Mouse (Mus musculus): ENCODE measurements around the gene Alg3. TPM values are rescaled to one million over a fixed set of nuclear protein-coding genes. Genes with fewer than 3 reads are reported as not detected.

Alg3 gene
- total and polyA plus RNA-seq, 3 experiments = 17.2 to 81.1 (median 22.7) TPM

DNA sequence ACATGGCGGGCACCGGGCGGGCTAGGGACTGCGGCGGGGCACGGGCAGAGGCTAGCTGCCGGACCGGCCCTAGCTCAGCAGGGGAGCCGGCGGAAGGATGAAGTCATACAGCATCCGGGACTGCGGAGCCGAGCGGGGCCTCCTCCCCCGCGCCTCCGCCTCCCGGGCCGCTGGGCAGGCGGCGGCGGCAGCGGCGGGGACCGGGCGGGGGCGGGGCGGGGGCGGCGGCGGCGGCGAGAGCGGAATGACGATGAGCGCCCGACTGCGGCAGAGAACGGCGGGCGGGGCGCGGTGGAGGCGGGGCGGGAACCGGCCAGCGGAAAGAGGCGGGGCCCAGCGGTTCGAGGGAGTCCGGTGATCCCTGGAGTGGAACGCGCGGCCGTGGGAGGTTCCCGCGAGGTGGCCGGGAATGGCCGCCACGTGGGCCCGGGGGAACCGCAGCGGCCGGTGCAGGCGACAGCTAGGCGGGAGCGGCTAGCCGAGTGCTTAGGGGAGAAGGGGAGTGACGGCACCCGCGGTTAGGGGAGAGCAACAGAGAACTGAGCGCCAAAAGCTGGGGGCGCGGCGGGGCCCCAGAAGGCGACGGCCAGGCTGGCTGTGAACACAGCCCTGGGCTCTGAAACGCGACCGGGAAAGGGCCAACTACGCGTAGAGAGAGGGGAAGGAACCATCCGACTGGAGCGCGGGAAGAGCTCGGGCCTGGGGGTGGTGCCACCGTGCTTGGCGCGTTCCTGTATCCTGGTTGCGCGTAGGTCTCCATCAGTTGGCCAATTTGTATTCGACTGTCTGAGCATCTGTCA lies 9.9 kb upstream of the Alg3 start, which contains the start of gene Camk2n2 (continued):
- no peak for TF ChIP-seq RAD21 (IDR thresholded peaks at IDR 0.05; ENCODE audit: low read depth, low read length)
- TF ChIP-seq ZNF384 (IDR thresholded peaks at IDR 0.05; ENCODE audit: low read depth, low read length) = no peak
- TF ChIP-seq SMC3 (IDR thresholded peaks at IDR 0.05; ENCODE audit: low read depth, low read length) = no peak
- TF ChIP-seq TBP (conservative IDR thresholded peaks at IDR 0.05; ENCODE audit: low read depth, low read length) = no peak
- TF ChIP-seq ELF1 (IDR thresholded peaks at IDR 0.05; ENCODE audit: low read depth, low read length) = no peak
- no peak for TF ChIP-seq USF2 (conservative IDR thresholded peaks at IDR 0.05; ENCODE audit: low read depth, low read length)
- TF ChIP-seq POLR2A (IDR thresholded peaks at IDR 0.05; ENCODE audit: low read depth, low read length) = peak; percentile 57
- no peak; the same call in 1 of the 2 replicates for TF ChIP-seq POLR2AphosphoS2 (IDR thresholded peaks at IDR 0.05; ENCODE audit: low read depth, low read length)

DNA sequence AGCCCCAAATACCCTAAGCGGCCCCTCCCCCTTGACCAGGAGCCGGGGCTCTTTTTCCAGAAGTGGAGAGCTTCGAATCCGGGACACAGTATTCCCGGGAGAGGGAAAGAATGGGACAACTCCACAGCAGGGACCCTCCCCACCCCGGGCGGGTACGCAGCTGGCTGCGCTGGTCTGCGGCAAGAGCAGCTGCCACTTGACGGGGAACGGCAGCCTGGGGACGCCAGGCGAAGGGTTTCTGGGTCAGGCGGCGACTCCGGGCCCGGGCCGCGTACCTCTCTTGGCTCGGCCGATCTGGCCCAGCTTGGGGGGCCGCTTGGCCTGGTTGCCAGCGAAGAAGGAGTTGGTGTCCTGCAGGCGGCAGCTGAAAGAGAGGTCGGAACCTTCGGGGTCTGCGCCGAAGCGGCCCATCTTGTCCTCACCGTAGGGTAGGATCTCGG lies 9.2 kb upstream of the Alg3 start:
- Histone ChIP-seq H3K36me3 (replicated peaks in 1 of 2; ENCODE audit: control insufficient read depth in 1 of 2, insufficient read depth in 1 of 2, low read length in 1 of 2) (peaks cover 2 to 48% of the 10 kb centered on the region in 2 experiments), H3K4me1 (ENCODE audit: control insufficient read depth in 1 of 2, insufficient read depth in 2 of 2) (peaks cover 4 to 27% of the 10 kb centered on the region in 2 experiments; a peak in 3 of 4 replicates), H3K4me2 (ENCODE audit: insufficient read depth, low read depth, poor library complexity, severe bottlenecking) (peak overlapping the region; percentile 72), H3K79me2 (replicated peaks; ENCODE audit: control insufficient read depth, extremely low read depth, insufficient read depth, poor library complexity, severe bottlenecking) (no peaks in the 10 kb centered on the region), H3K4me3 (replicated peaks in 1 of 3; ENCODE audit: low read depth in 2 of 3, low read length in 2 of 3, poor library complexity in 1 of 3) (peak overlapping the region; percentile 48 to 80 (median 62)), H3K27me3 (replicated peaks) (no peaks in the 10 kb centered on the region), H3K9me3 (replicated peaks; ENCODE audit: low read length) (peaks cover 17% of the 10 kb centered on the region), H3K27ac (ENCODE audit: insufficient read depth, low read depth) (peak overlapping the region; percentile 18), H3K9ac (ENCODE audit: insufficient read depth, low read depth) (peak overlapping the region; percentile 72; the same call in 1 of the 2 replicates)
- no peak for DNase-seq (ENCODE audit: extremely low read depth)
- in situ Hi-C loops (cut with MboI; ENCODE audit: low pct_ligation_motif_present, low pct_unique_long_range_greater_than_20kb, low sequenced_read_pairs) (no loop called here), dilution Hi-C loops (cut with MboI; ENCODE audit: extremely low pct_ligation_motif_present, extremely low pct_unique_long_range_greater_than_20kb, low sequenced_read_pairs) (no loop called here)
- TF ChIP-seq TCF12 (IDR thresholded peaks at IDR 0.05; ENCODE audit: low read depth, low read length) (no peak), ZKSCAN1 (IDR thresholded peaks at IDR 0.05; ENCODE audit: borderline replicate concordance, low read depth, low read length) (no peak), POLR2AphosphoS2 (IDR thresholded peaks at IDR 0.05; ENCODE audit: low read depth, low read length) (0 out of 2 replicates have a peak, but pooled peaks have one; percentile 57)

DNA sequence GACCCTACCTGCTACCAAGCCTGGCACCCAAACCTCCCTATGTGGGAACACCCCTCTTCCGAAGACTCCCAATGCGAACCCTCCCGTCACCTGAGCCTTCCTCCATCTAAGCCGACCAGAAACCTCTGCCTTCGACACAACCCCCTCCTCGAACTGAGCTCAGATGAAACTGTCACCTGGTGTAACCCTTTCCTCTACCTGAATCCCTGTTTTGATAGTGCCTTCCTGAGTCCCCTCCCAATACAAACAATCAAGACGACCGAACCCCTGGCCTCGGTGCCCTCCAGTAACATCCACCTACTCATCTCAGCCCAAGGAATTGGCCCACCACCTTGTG lies 8.8 kb upstream of the Alg3 start:
- H3K27me3 ChIP-seq (replicated peaks) = no peaks in the 10 kb centered on the region
- no peak; the same call in 1 of the 2 replicates for TF ChIP-seq POLR2AphosphoS2 (IDR thresholded peaks at IDR 0.05; ENCODE audit: low read depth, low read length)
- no peak for TF ChIP-seq RCOR1 (conservative IDR thresholded peaks at IDR 0.05; ENCODE audit: low read depth, low read length)
- no peak for TF ChIP-seq UBTF (IDR thresholded peaks at IDR 0.05; ENCODE audit: low read depth, low read length)
- no peak for TF ChIP-seq E2F4 (IDR thresholded peaks at IDR 0.05; ENCODE audit: insufficient replicate concordance, low read depth, low read length)
- TF ChIP-seq TBP (conservative IDR thresholded peaks at IDR 0.05; ENCODE audit: low read depth, low read length) = no peak
- no peak for TF ChIP-seq MXI1 (IDR thresholded peaks at IDR 0.05; ENCODE audit: low read depth, low read length)
- TF ChIP-seq POLR2A (IDR thresholded peaks at IDR 0.05; ENCODE audit: low read depth, low read length) = no peak
- TF ChIP-seq ZC3H11A (IDR thresholded peaks at IDR 0.05; ENCODE audit: low read depth, low read length) = no peak
- no peak for TF ChIP-seq USF2 (conservative IDR thresholded peaks at IDR 0.05; ENCODE audit: low read depth, low read length)
- no peak for TF ChIP-seq CHD1 (IDR thresholded peaks at IDR 0.05; ENCODE audit: low read depth, low read length)
- TF ChIP-seq BHLHE40 (IDR thresholded peaks at IDR 0.05; ENCODE audit: low read depth, low read length) = no peak
- TF ChIP-seq ZKSCAN1 (IDR thresholded peaks at IDR 0.05; ENCODE audit: borderline replicate concordance, low read depth, low read length) = no peak
- in situ Hi-C loops (cut with MboI; ENCODE audit: low pct_ligation_motif_present, low pct_unique_long_range_greater_than_20kb, low sequenced_read_pairs) (no loop called here), dilution Hi-C loops (cut with MboI; ENCODE audit: extremely low pct_ligation_motif_present, extremely low pct_unique_long_range_greater_than_20kb, low sequenced_read_pairs) (no loop called here)
- no peak overlapping the region; the same call in 1 of the 2 replicates for H3K9ac ChIP-seq (ENCODE audit: insufficient read depth, low read depth)
- H3K4me1 ChIP-seq (ENCODE audit: control insufficient read depth in 1 of 2, insufficient read depth in 2 of 2) = peaks cover 4 to 27% of the 10 kb centered on the region in 2 experiments; a peak in 3 of 4 replicates
- H3K9me3 ChIP-seq (replicated peaks; ENCODE audit: low read length) = peaks cover 17% of the 10 kb centered on the region
- H3K36me3 ChIP-seq (replicated peaks in 1 of 2; ENCODE audit: control insufficient read depth in 1 of 2, insufficient read depth in 1 of 2, low read length in 1 of 2) = peaks cover 2 to 52% of the 10 kb centered on the region in 2 experiments
- no peak overlapping the region for H3K27ac ChIP-seq (ENCODE audit: insufficient read depth, low read depth)
- H3K4me3 ChIP-seq (replicated peaks in 1 of 3; ENCODE audit: low read depth in 2 of 3, low read length in 2 of 3, poor library complexity in 1 of 3) = peak overlapping the region in 2 of 3 experiments; percentile 62 to 80
- H3K4me2 ChIP-seq (ENCODE audit: insufficient read depth, low read depth, poor library complexity, severe bottlenecking) = peak overlapping the region; percentile 72
- H3K79me2 ChIP-seq (replicated peaks; ENCODE audit: control insufficient read depth, extremely low read depth, insufficient read depth, poor library complexity, severe bottlenecking) = no peaks in the 10 kb centered on the region
- no peak for DNase-seq (ENCODE audit: extremely low read depth)

All from CH12.LX (cell line).